Mouse (Mus musculus) frontal cortex, postnatal 25 days (tissue): ENCODE measurements around the gene Krtcap2.
A peak's percentile ranks its signal among the peaks of the same experiment; 100 is the strongest.

Experiments used
- DNase-seq, 2 experiments: peaks; one replicate each; pipeline ENCODE4 v3.0.0; 2022; ENCODE audit warnings: low spot score in 2 of 2

Krtcap2 gene

DNA sequence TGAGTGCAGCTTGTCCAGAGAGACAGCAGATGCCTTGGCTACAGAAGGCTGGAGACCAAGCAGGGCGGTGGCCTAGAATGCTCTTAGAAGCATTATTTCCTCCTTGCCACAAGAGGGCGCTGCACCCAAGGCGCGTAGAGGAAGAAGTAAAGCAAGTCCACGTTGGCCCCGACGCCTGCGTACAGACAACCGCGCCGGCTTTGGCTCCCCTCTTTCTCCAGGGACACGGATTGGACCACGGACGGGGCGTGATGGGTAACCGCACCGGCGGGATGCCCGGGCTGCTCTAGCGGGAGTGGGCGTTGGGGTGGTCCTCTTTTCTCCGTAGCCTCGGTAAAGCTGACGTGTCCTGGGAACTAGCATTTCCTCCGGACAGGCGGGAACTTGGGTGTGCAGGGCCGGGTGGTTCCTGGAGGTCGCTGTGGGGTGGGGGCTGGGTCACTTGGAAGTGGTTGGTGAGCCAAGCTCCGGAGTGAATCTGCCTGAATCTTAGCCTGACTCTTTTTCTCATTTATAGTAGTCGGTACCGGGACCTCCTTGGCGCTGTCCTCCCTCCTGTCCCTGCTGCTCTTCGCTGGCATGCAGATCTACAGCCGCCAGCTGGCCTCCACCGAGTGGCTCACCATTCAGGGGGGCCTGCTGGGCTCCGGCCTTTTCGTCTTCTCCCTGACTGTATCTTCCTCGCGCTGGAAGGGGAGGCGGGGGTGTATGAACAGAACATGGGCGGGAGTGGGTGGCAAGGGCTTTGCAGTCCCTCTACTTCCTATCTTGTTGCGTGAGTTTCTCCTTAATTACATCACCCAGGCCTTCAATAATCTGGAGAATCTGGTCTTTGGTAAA is 715 bp downstream of the Krtcap2 start, which contains the start of gene Trim46:
TSS of gene Trim46 (minus strand) at position 49 of the 840 bp plus-strand sequence.
- DNase-seq = peak; percentile 80 to 84

DNA sequence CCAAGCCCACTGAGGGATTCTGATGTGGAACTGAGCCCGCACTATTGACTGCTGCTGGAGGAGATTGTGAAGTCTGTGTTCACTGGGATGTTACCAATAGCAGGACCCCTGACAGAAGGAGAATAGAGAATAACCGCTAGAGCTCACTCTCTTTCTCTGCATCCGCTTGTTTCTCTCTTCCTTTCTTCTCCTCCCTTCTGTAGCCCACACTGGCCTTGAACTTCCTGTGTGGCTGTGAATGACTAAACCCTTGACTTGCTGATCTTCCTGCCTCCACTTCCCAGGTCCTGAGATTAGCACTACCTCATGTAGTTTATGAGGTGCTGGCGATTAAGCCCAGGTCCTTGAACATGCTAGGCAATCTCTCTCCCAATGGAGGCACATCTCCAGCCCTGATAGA is 1.7 kb downstream of the Krtcap2 start:
- no peak for DNase-seq

DNA sequence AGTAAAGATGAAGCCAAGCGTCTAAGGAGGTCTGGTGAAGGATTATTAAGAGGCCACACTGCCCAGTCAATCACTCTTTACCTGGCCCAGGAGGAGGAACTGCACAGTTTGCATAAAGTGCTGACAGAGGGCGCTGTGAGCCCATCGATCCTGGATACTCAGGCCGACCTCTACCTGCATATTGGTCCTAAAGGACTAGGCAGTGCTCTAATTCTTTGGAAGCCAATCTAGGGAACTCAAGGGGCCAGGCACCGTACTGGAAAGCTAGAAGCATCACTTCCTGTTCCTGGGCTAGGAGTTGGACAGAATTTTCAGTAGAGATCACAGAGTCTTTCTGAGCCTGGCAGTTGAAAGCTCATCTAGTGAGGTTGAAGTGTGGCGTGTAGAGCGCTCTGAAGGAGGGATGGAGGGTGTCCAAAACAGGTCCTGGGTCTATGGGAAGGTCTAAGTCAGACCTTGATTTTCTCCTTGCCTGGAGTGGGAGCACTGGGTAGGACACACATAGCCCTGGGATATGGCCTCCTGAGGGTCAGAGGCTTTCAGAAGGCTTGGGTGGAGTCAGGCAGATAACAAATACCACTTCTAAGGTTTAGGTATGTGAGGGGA is 4.8 kb downstream of the Krtcap2 start:
- no peak for DNase-seq

DNA sequence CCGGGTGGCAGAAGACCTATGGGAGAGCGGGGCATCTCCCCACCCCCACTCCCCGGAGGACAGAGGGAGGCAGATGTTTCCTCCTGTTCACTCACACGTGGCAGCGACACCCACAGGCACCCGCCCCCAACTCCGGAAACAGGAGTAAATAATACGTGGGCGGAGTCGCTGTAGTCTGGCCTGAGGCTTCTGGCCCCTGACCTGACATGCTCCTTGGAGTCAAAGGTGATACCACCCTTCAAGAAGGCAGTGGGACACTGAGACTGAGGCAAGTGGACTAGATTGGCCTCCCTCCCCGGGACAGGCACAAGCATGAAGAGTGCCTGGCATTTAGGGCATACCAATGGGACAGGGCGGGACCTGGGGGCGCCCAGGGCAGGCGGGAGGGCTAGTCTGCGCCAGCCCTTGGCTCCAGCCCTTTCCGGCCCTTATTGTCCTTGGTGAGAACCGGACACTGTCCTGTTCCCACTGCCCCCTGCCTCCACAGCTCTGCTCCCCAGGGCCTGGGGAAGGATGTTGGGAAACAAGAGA is 5.7 kb downstream of the Krtcap2 start:
- no peak for DNase-seq

DNA sequence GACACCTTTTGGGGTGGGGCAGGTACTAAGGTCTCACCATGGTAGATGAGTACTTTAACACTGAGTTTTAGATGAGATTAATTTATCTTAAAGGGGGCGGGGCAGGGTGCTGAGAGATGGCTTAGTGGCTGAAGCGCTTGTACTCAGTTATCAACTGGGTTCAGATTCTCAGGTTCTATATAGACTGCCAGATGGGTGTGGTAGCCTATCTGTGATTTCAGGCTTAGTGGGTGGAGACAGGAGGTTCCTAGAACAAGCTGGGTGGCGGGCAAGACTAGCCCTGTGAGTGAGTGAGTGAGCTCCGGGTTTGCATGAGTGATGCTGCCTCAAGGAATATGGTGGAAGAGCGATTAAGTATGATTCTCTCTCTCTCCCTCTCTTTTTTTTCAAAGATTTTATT is 9.2 kb downstream of the Krtcap2 start:
- DNase-seq = no peak

DNA sequence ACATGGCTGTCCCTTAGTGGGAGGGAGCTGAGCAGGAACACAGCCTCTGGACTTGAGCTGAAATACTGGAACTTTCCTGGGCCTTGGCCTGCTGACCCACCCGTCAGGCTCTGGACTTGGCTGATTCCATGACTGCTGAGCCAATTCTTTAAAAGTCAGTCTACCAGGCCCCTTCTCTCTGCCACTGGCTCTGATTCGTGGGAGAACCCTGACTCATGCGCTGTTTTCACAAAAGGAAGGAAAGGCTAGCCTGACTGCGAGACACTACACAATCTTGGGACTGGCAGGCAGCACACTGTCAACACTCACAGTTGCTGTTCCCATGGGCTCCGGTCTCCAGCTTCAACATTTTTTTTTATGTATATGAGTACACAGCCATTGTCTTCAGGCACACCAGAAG is 10.4 kb downstream of the Krtcap2 start:
- no peak for DNase-seq

DNA sequence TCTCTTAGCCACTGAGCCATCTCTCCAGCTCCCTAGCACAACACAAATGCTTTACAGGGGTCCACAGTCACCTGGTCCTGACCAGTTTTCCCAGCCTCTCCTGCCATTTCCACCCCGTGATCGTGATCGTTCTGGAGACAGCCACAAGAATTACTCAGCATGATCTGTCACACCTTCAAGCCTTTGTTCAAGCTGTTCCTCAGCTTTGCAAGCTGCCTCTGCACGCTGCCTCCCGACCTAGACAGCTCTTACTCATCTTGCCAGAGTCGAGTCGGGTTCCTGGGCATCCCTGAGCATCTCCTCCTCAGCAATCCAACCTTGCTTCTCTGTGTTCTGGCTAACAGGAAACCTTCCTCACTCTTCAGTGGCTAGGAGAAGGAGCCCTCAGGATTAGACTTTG is 13.3 kb downstream of the Krtcap2 start, which contains the start of gene Dpm3:
TSS of gene Dpm3 (plus strand) at position 283 of the 400 bp plus-strand sequence.
- DNase-seq = no peak

DNA sequence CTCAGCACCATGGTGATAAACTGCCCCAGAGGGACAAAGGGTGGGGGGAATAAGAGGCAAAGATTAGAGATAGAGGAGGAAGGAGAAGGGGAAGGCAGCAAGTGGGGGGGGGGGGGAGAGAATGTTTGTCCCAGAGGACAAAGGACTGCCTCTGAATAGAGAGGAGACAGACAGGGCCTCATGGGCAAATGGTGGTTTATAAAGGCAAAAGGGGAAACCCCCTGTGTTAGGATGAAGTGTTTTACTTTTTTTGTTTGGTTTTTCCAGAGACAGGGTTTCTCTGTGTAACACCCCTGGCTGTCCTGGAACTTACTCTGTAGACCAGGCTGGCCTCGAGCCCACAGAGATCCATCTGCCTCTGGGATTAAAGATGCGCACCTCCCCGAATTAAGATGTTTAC is 14.4 kb downstream of the Krtcap2 start:
- DNase-seq = no peak

DNA sequence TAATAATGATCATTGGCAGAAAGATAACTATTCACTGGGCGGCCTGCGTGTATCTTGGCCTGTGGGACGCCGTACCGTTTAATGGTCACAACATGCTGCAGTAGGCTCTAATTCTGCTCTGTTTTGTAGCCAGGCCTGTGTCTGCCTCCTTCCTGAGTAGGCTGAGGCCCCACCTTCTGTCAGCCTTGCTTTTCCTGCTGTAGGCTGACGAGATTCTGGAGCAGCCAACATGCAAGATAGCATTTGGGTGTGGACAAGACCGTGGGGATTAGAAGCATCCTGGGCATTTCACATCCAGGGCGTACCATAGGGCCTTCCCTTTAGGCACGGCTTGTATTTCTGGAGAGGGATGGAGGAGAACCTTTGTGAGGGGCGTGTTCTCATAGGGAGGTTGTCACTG is 16.7 kb downstream of the Krtcap2 start:
- DNase-seq = no peak

DNA sequence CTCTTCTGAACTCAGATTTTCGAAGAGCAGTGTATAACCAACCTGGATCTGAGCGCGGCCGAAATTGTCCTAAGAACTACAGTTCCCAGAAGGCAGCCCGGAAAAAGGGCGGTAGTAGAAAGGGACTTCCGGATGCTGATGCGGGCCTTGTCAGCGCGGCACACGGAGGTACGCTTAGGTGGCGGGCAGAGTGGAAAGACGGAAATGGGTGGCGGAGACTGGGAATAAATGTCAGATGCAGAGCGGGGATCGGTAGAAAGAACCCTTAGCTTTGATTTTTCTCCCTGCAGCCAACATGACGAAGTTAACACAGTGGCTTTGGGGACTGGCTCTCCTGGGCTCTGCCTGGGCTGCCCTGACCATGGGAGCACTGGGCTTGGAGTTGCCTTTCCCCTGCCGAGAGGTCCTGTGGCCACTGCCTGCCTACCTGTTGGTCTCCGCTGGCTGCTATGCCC is 20.7 kb downstream of the Krtcap2 start:
- peak in 1 of 2 experiments; percentile 66 for DNase-seq

DNA sequence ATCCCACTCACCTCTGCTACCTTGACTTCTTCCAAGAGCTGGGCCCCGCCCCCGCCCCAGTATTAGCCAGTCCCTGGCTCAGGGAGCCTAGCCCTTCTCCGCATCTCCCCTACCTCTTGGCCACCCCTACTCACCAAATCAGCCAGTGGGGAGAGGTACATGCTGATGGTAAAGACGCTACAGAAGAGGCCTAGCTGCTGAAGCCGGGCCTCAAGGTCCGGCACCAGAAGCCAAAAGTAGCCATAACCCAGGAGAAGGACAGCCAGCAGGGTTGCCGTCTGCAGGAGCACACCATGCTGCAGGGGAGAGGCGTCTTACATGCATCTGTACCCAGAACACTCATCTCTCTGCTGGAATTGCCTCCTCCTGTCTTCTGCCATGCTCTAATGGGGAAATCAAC is 23.1 kb downstream of the Krtcap2 start:
- no peak for DNase-seq

DNA sequence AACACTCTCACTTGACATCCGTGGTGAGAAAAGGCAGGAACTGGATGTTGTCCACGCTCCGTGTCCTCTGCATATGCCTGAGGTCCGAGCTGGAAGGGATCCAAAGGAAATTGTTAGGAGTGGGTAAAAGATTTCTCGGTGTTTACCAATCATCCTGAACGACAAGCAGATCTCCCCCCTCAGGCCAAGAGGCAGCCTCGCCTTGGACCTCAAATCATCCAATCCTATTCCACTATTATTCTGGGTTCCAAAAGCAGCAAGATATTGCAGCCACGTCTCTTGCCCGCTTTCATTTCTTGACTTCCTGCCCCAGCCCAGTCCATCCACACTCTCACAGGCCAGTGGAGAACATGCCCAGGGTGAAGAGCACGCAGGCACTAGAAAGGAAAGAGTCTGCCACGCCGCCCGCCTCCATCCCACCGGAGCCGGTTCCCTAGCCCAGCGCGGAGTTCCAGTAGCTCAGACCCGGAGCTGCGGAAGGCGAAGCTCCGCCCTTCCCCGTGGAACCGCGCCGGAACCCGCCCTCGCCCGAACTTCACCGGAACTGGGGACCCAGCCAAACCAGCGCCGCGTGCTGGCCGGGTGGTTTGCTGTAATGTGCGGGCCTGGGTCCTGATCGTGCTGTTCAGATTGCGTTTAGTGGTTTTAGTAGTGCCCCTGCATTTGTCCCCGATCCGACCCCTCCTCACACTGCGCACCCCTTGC is 24.4 kb downstream of the Krtcap2 start, which contains the start of gene Slc50a1:
TSS of gene Slc50a1 (minus strand) at position 520 of the 705 bp plus-strand sequence.
- DNase-seq = peak; percentile 70 to 76

DNA sequence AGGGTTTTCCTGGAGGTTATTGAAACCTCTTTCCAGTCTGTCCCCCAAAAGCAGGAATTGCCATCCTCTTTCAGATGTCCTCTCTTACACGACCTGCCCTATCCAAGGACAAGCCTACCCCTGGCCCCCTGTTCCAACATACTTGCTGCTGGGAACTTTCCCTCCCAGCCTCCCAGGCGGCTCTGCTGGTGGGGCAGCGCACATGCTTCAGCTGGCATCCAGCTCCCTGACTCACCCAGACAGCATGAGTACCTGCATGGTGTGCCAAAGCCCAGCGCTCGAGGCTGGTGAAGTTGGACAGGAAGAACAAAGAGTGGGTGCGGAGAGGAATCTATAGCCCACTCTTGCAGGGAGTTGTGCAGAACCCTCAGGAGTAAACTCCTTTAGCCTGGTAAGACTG is 25.1 kb downstream of the Krtcap2 start:
- peak in 1 of 2 experiments; percentile 43 for DNase-seq

DNA sequence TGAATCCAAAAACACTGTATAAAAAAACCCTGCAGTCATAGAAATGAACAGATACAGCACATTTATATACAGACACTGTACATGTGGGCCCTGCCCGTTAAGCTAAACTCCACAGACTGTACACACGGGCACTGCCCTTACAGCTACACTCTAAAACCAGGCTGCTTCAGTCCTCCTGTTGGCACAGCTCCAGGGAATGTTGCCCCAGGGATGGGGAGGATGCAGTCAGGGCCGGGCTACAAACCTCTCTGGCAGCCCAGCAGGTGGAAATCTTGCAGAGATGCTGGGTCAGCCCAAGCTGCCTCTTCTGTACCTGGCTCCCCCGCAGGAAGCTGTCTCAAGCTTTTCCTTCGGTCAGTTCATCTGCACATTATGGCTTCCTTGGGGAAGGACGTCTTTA is 26.0 kb downstream of the Krtcap2 start:
- DNase-seq = no peak

DNA sequence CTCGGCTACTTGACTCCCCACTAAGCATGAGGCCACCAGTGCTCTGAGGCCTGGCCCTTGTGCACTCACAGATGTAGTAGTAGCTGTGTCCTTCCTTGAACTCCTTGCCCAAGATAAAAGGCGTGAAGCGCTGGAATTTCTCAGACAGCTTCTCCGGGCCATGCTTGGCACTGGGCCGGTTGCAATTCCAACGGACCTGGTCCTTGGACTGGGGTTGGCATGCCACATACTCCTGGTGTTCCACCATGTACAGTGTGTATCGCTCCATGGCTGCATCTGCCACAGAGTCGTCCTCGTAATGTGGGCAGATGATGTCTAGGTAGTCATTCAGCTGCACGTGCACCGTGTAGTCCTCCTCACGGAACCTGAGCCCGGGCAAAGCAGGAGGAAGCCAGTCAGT is 30.3 kb downstream of the Krtcap2 start:
- no peak for DNase-seq

DNA sequence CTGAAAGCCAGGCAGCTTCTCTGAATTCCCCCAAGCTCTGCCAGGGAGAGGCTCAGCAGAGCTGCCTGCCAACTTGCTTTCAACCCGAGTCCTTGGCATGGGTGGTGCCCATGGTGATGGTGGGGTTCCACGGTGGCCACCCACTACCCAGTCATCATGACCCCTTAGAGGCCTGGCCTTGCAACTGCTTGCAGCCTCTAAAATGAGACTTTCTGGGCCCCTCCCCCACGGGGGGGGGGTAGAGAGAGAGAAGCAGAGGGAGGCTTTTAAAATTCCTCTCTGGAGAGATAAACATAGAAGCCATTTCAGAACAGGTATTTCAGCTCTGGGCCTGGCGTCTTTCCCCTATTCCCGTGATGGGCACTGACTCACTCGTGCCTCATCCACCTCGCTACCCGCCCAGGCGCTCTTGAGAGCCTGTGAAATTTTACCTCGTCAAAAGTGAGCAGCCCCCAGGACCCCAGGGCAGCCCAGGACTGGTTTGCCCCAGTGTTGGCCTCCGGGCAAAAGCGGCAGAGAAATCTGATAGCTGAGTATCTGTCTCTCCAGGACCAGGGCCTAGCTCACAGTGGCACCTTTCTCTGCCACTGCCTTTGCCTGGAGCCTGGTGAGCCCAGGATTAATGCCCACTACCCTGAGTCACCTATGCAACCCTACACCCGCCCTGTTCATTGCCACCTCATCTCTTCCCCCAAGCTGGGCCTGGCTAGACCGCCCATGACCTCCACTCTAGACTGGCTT is 31.7 kb downstream of the Krtcap2 start:
- DNase-seq = no peak

DNA sequence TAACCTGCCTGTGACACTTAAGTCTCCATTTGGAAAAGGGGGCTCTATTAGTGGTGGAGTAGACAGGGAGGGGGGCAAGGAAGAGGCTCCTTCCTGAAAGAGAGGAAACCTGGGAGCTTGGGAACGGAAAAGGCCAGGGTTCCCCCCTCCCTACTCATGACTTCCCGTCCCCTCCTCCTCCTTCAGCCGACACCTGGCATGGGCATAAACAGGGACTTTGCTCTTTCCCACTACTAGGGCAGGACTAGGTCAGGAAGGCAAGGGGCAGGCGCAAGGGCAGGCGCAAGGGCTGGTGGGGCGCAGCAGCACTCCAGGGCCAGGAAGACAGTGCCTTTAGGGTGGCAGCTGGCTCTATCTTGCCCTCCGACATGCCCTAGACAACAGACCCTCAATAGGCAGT is 32.3 kb downstream of the Krtcap2 start:
- DNase-seq = no peak

DNA sequence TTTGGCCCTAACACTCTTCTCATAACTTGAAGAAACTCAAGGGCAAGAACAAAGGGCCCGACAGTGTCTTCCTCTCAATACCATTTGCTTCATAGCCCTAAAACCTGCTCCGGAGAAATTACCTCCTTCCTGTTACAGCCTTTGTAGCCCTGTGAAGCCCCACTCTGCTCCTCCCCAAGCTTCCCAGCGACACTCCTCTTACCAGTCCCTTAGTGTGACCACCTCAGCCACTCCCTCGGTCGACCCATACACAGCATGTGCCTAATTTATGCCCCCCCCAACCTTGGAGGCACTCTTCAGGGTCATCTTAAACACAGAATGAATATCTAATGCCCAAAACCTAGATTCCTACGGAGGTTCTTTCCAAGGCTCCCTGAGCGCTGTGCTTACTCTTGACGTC is 32.9 kb downstream of the Krtcap2 start:
- no peak for DNase-seq

DNA sequence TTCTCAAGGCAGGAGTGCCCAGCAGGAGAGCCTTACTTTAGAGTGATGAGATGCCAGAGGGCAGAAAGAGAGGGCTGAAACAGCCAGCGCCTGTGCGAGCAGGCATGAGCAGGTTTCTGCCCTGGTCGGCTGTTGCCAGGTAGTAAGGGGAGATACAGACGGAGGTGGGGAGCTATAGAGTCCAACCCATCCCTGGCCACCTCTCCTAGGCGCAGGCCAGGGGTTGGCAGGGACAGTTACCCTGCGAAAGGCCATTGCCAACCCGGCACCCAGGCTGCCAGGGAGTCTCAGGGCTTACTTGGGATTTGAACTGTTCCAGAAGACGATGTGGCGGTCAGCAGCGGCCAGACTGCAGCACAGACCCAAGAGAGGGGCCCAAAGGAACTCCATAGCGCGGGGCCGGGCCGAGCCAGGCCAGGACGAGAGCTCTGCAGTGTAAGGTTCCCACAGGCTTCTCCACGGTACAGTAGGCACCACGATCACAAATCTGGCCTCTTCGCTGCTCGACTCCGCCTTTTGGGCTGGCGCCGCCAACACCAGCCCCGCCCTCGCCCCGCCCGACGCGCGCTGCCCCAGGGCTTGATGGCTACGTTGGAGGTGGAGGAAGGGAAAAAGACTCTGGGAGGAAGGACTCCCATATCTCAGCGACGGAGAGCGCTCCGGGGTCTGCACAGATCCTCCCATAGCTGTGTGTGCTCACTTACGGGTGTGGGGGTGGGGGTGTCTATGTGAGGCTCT is 33.6 kb downstream of the Krtcap2 start:
- DNase-seq = peak in 1 of 2 experiments; percentile 63

DNA sequence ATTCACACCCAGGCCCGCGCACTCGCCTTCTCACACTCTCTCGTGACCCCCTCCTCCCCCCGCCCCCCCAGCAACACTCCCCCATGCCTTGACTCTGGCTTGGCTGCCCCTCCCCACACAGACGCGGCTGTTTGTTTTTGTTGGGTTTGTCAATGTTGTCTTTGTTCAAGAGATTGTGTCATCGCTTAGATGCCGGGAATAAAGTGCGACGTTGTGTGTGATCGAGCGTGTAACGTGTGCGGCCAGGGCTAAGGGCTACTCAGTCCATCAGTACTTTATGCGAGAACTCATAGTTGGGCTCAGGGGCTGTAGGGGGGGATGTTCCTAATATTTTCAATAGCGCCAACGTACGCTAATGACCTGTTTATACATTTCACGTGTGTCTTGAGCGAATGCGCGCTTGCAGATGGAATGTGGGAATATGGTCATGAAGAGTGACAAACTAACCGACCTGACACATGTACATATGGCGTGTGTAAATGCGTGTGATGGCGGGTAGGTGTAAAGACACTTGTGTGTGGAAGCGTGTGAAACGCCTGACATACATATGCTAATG is 34.4 kb downstream of the Krtcap2 start:
- no peak for DNase-seq
